Mouse (Mus musculus): Measurements from ENCODE around the gene Wnt10b.
"Not testable (repeated sequence)": the region's sequence is repeated elsewhere in the genome, so short reads cannot be mapped to it uniquely, and the experiment has no call there.

The Wnt10b gene

GRCm38 (mm10) chr15:98774096-98774495 is 3.9 kb downstream of the Wnt10b start:
- in situ Hi-C loops (cut with MboI; ENCODE audit: low sequenced_read_pairs): no loop called here

GRCm38 (mm10) chr15:98772511-98773211 is 5.3 kb downstream of the Wnt10b start:
- in situ Hi-C loops (cut with MboI; ENCODE audit: low sequenced_read_pairs): no loop called here

- in situ Hi-C loops (cut with MboI; ENCODE audit: low sequenced_read_pairs): no loop called here
These were observed 6.0 kb downstream of the Wnt10b start for GRCm38 (mm10) chr15:98771813-98772425.

GRCm38 (mm10) chr15:98768259-98768658 is 9.7 kb downstream of the Wnt10b start:
- in situ Hi-C loops (cut with MboI; ENCODE audit: low sequenced_read_pairs): no loop called here

GRCm38 (mm10) chr15:98765929-98766328 is 12.0 kb downstream of the Wnt10b start:
- in situ Hi-C loops (cut with MboI; ENCODE audit: low sequenced_read_pairs): no loop called here

GRCm38 (mm10) chr15:98762670-98763529 is 15.1 kb downstream of the Wnt10b start, which contains the start of gene Arf3:
Gene Arf3, minus strand, starts transcription at chr15:98763214.
- in situ Hi-C loops (cut with MboI; ENCODE audit: low sequenced_read_pairs): no loop called here

- in situ Hi-C loops (cut with MboI; ENCODE audit: low sequenced_read_pairs): no loop called here
These were observed 15.7 kb downstream of the Wnt10b start for GRCm38 (mm10) chr15:98762201-98762621.

GRCm38 (mm10) chr15:98754125-98754524 is 23.8 kb downstream of the Wnt10b start:
- in situ Hi-C loops (cut with MboI; ENCODE audit: low sequenced_read_pairs): no loop called here

- in situ Hi-C loops (cut with MboI; ENCODE audit: low sequenced_read_pairs): no loop called here
These were observed 24.9 kb downstream of the Wnt10b start for GRCm38 (mm10) chr15:98753021-98753423.

GRCm38 (mm10) chr15:98749093-98749492 is 28.9 kb downstream of the Wnt10b start:
- in situ Hi-C loops (cut with MboI; ENCODE audit: low sequenced_read_pairs): no loop called here

- in situ Hi-C loops (cut with MboI; ENCODE audit: low sequenced_read_pairs): no loop called here
These were observed 30.7 kb downstream of the Wnt10b start for GRCm38 (mm10) chr15:98747296-98747695.

GRCm38 (mm10) chr15:98746344-98746965 is 31.5 kb downstream of the Wnt10b start:
- in situ Hi-C loops (cut with MboI; ENCODE audit: low sequenced_read_pairs): no loop called here

- in situ Hi-C loops (cut with MboI; ENCODE audit: low sequenced_read_pairs): not testable (repeated sequence)
These were observed 34.1 kb downstream of the Wnt10b start for GRCm38 (mm10) chr15:98743863-98744262.

- in situ Hi-C loops (cut with MboI; ENCODE audit: low sequenced_read_pairs): no loop called here
These were observed 35.1 kb downstream of the Wnt10b start for GRCm38 (mm10) chr15:98742766-98743428.

GRCm38 (mm10) chr15:98740219-98740618 is 37.7 kb downstream of the Wnt10b start:
- in situ Hi-C loops (cut with MboI; ENCODE audit: low sequenced_read_pairs): no loop called here

- in situ Hi-C loops (cut with MboI; ENCODE audit: low sequenced_read_pairs): no loop called here
These were observed 39.2 kb downstream of the Wnt10b start for GRCm38 (mm10) chr15:98738796-98739195.

GRCm38 (mm10) chr15:98737881-98738280 is 40.1 kb downstream of the Wnt10b start:
- in situ Hi-C loops (cut with MboI; ENCODE audit: low sequenced_read_pairs): no loop called here

- in situ Hi-C loops (cut with MboI; ENCODE audit: low sequenced_read_pairs): no loop called here
These were observed 41.4 kb downstream of the Wnt10b start for GRCm38 (mm10) chr15:98736521-98736920.

- in situ Hi-C loops (cut with MboI; ENCODE audit: low sequenced_read_pairs): no loop called here
These were observed 43.9 kb downstream of the Wnt10b start for GRCm38 (mm10) chr15:98733976-98734566.

GRCm38 (mm10) chr15:98733370-98733769 is 44.6 kb downstream of the Wnt10b start:
- in situ Hi-C loops (cut with MboI; ENCODE audit: low sequenced_read_pairs): no loop called here
